Mouse (Mus musculus) C3H10T1/2 (cell line): ENCODE data around the gene Ankrd40. TPM values are rescaled to one million over a fixed set of nuclear protein-coding genes. Genes with fewer than 3 reads are reported as not detected.

Experiments
- polyA plus RNA-seq, 2 experiments: library from polyadenylated mRNA; unstranded; fragments of >200 nt; fragmentation: generic; extraction: Trizol; gene quantifications; one replicate each; pipeline ENCODE4 v1.2.1; 2012; ENCODE audit warnings: missing spikeins in 2 of 2

The Ankrd40 gene
- 10 to 100 TPM; 58.6 to 60.3 TPM for polyA plus RNA-seq

GRCm38 (mm10) chr11:94327693-94328643 is at the start of gene Ankrd40:
Gene Ankrd40 (plus strand): TSS chr11:94328001.

GRCm38 (mm10) chr11:94281199-94282181 is 46.3 kb upstream of the Ankrd40 start, which contains the start of gene Gm21885:
Gene Gm21885 (plus strand): TSS chr11:94281873.

GRCm38 (mm10) chr11:94321931-94322400 is 5.8 kb upstream of the Ankrd40 start, which contains the start of gene Luc7l3:
Gene Luc7l3 (minus strand): TSS chr11:94321988.

Other genes starting within 250 kb of the Ankrd40 start
- gene Tob1, start 116.5 kb upstream of the Ankrd40 start, polyA plus RNA-seq, result 10 to 100 TPM in 1 of 2 experiments, 1 to 10 TPM in 1; 1.6 to 30.7 TPM
- under 1 TPM; 0.01 to 0.26 TPM for gene Wfikkn2, start 82.0 kb upstream of the Ankrd40 start, polyA plus RNA-seq
- not detected for gene Gm21885, start 46.1 kb upstream of the Ankrd40 start, polyA plus RNA-seq
- 10 to 100 TPM in 1 of 2 experiments, 1 to 10 TPM in 1; 5.7 to 20.8 TPM for gene Luc7l3, start 6.0 kb upstream of the Ankrd40 start, polyA plus RNA-seq
- 1 to 10 TPM in 1 of 2 experiments, under 1 TPM in 1; 0.28 to 3.4 TPM for gene Abcc3, start 65.0 kb downstream of the Ankrd40 start, polyA plus RNA-seq
- gene Cacna1g, start 146.2 kb downstream of the Ankrd40 start, polyA plus RNA-seq, result 10 to 100 TPM in 1 of 2 experiments, under 1 TPM in 1; 0.15 to 53.5 TPM
- gene Spata20, start 158.2 kb downstream of the Ankrd40 start, polyA plus RNA-seq, result 1 to 10 TPM in 1 of 2 experiments, not detected in 1; 1.1 TPM
- gene Epn3, start 172.0 kb downstream of the Ankrd40 start, polyA plus RNA-seq, result 1 to 10 TPM; 1.4 to 1.9 TPM
- gene Mycbpap, start 193.7 kb downstream of the Ankrd40 start, polyA plus RNA-seq, result under 1 TPM in 1 of 2 experiments, not detected in 1; 0.24 TPM
- gene Rsad1, start 221.3 kb downstream of the Ankrd40 start, polyA plus RNA-seq, result 1 to 10 TPM; 1.9 to 5.3 TPM
- under 1 TPM in 1 of 2 experiments, not detected in 1; 0.08 TPM for gene Chad, start 237.0 kb downstream of the Ankrd40 start, polyA plus RNA-seq